Mouse (Mus musculus) ES-Bruce4 (cell line): ENCODE results near the gene Invs. TPM values are rescaled to one million over a fixed set of nuclear protein-coding genes. Genes with fewer than 3 reads are reported as not detected.

Experiments
- H3K27ac ChIP-seq: 2 replicates; pipeline ENCODE4 v1.5.1; 2012; ENCODE audit warnings: low read length, inconsistent platforms; ENCODE audit not compliant: insufficient read depth
- H3K27me3 ChIP-seq: 2 replicates; pipeline ENCODE4 v1.6.1; 2012; ENCODE audit warnings: mild to moderate bottlenecking, low read length, inconsistent platforms; ENCODE audit not compliant: control insufficient read depth, poor library complexity, insufficient read depth, severe bottlenecking
- H3K36me3 ChIP-seq: 2 replicates; pipeline ENCODE4 v1.6.1; 2012; ENCODE audit warnings: inconsistent platforms, mild to moderate bottlenecking, low read length, moderate library complexity; ENCODE audit not compliant: control insufficient read depth, poor library complexity, insufficient read depth, severe bottlenecking
- H3K4me1 ChIP-seq: one replicate; pipeline ENCODE4 v1.8.1; 2011; ENCODE audit warnings: low read length; ENCODE audit not compliant: control insufficient read depth, insufficient read depth
- H3K4me3 ChIP-seq: 2 replicates; pipeline ENCODE4 v1.5.1; 2011; ENCODE audit warnings: low read depth, mild to moderate bottlenecking, low read length
- H3K9ac ChIP-seq: 2 replicates; pipeline ENCODE4 v1.6.1; 2012; ENCODE audit warnings: low read depth, mild to moderate bottlenecking, inconsistent platforms; ENCODE audit not compliant: poor library complexity, severe bottlenecking
- H3K9me3 ChIP-seq: replicated peaks from 2 replicates; pipeline ENCODE4 v1.6.1; 2012; ENCODE audit warnings: mild to moderate bottlenecking, low read length, inconsistent platforms; ENCODE audit not compliant: control insufficient read depth, poor library complexity, insufficient read depth, severe bottlenecking
- CTCF ChIP-seq: IDR thresholded peaks from one replicate; pipeline ENCODE4 v1.8.1; 2011; ENCODE audit warnings: low read depth, low read length
- EP300 ChIP-seq: IDR thresholded peaks from 2 replicates; pipeline ENCODE4 v1.6.1; 2011; ENCODE audit warnings: low read depth, low read length; ENCODE audit not compliant: insufficient read depth
- POLR2A ChIP-seq: IDR thresholded peaks from one replicate; pipeline ENCODE4 v1.8.1; 2011; ENCODE audit warnings: low read length; ENCODE audit not compliant: insufficient read depth
- polyA plus RNA-seq: library from polyadenylated mRNA; stranded (reverse); fragments of >200 nt; gene quantifications from 2 replicates; pipeline ENCODE4 v1.2.4, GENCODE M21; 2011; ENCODE audit warnings: low read depth; ENCODE audit not compliant: missing spikeins, insufficient read depth, insufficient read length

Gene Invs
- polyA plus RNA-seq, 1 experiment = 2.5 TPM

- Histone ChIP-seq H3K36me3 (peaks cover 66% of the 10 kb centered on the region), H3K4me1 (no peaks in the 10 kb centered on the region), H3K27me3 (no peaks in the 10 kb centered on the region), H3K9ac (no peak overlapping the region), H3K4me3 (no peak overlapping the region), H3K9me3 (no peaks in the 10 kb centered on the region), H3K27ac (no peak overlapping the region)
- TF ChIP-seq EP300 (no peak), CTCF (no peak), POLR2A (no peak)
Observed at GRCm38 (mm10) chr4:48454106-48454773, 174.7 kb downstream of the Invs start.

- H3K9ac ChIP-seq = no peak overlapping the region
- no peaks in the 10 kb centered on the region for H3K9me3 ChIP-seq
- no peak for TF ChIP-seq CTCF
- no peak for TF ChIP-seq POLR2A
- TF ChIP-seq EP300 = no peak
- H3K27ac ChIP-seq = no peak overlapping the region
- H3K4me3 ChIP-seq = no peak overlapping the region
- H3K27me3 ChIP-seq = no peaks in the 10 kb centered on the region
- no peaks in the 10 kb centered on the region for H3K4me1 ChIP-seq
- peaks cover 71% of the 10 kb centered on the region for H3K36me3 ChIP-seq
Observed at GRCm38 (mm10) chr4:48458436-48458835, 178.9 kb downstream of the Invs start.

- peaks cover 54% of the 10 kb centered on the region for H3K36me3 ChIP-seq
- no peak overlapping the region for H3K9ac ChIP-seq
- no peak overlapping the region for H3K27ac ChIP-seq
- H3K9me3 ChIP-seq = no peaks in the 10 kb centered on the region
- no peak for TF ChIP-seq CTCF
- no peak for TF ChIP-seq POLR2A
- no peak for TF ChIP-seq EP300
- no peak overlapping the region for H3K4me3 ChIP-seq
- no peaks in the 10 kb centered on the region for H3K4me1 ChIP-seq
- H3K27me3 ChIP-seq = no peaks in the 10 kb centered on the region
Observed at GRCm38 (mm10) chr4:48461060-48461459, 181.5 kb downstream of the Invs start.

GRCm38 (mm10) chr4:48470977-48471376 lies 191.4 kb downstream of the Invs start:
- TF ChIP-seq POLR2A = no peak
- no peak for TF ChIP-seq CTCF
- TF ChIP-seq EP300 = no peak
- Histone ChIP-seq H3K4me3 (peak overlapping the region; percentile 23), H3K9me3 (no peaks in the 10 kb centered on the region), H3K9ac (peak overlapping the region; percentile 97), H3K27me3 (no peaks in the 10 kb centered on the region), H3K36me3 (peaks cover 32% of the 10 kb centered on the region), H3K4me1 (no peaks in the 10 kb centered on the region), H3K27ac (no peak overlapping the region; the same call in 1 of the 2 replicates)

GRCm38 (mm10) chr4:48472052-48472791 lies 192.7 kb downstream of the Invs start:
- no peak for TF ChIP-seq POLR2A
- no peak for TF ChIP-seq CTCF
- no peak for TF ChIP-seq EP300
- H3K27ac ChIP-seq = no peak overlapping the region
- no peaks in the 10 kb centered on the region for H3K27me3 ChIP-seq
- peak overlapping the region; percentile 97 for H3K9ac ChIP-seq
- no peaks in the 10 kb centered on the region for H3K9me3 ChIP-seq
- no peaks in the 10 kb centered on the region for H3K4me1 ChIP-seq
- H3K4me3 ChIP-seq = peak overlapping the region; percentile 88
- peaks cover 26% of the 10 kb centered on the region for H3K36me3 ChIP-seq
